8 mouse cellular contexts compared by ENCODE assay signal in the genomic region with DNA sequence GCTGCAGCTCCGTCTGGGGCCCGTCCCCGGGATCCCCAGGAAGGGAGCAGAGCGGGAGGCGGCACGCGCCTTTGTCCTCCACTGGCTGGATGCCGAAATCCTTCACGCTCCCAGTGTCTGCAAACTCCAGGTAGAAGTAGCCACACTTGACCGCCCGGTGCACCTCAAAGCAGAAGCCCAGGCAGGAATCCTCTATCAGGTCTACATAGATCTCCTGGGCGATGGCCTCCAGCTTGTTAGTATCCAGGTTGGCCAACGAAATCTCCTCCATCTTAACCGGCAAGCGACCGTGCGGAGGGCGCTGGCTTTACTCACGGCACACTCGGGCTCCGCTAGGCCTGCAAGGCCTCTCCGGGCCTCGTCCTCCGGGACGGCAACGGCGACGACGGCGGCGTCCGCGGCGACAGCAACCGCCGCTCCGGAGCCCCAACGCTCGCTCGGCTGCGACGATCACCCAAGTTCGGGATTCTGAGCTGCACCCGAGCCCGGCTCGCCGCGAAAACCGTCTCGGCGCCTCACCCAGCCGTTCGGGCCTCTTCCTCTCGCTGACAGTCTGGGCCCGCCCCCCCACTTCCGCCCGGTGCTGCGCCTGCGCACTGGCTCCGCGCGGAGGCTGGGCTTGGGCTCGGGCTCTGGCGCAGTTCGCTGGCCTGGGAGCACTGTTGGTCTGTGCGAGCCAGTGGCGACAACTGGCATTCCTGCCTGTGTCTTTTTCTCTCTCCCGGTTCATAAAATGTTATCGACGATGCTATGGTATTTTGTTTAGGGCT. TPM values are rescaled to one million over a fixed set of nuclear protein-coding genes. Genes with fewer than 3 reads are reported as not detected.
A peak's percentile ranks its signal among the peaks of the same experiment; 100 is the strongest.
DNase-seq lines count a peak whose midpoint lies in the region; ATAC-seq and TF ChIP-seq lines count a peak whose summit lies in the region.

Gene Atxn7l3b, minus strand, starts transcription at position 550 of the 770 bp plus-strand sequence.

- peak within 1 kb of the TSS; percentile 95 for H3K9ac ChIP-seq in forebrain, embryonic 12.5 days
- H3K9ac ChIP-seq in heart, postnatal 0 days (replicated peaks; ENCODE audit: low read depth, low read length), result peak within 1 kb of the TSS; percentile 93
- H3K9ac ChIP-seq in liver, embryonic 16.5 days (ENCODE audit: low read depth, low read length), result peak within 1 kb of the TSS; percentile 90
- H3K9ac ChIP-seq in neural tube, embryonic 13.5 days, result peak within 1 kb of the TSS; percentile 98

- H3K27ac ChIP-seq in forebrain, embryonic 12.5 days, result peak within 1 kb of the TSS; percentile 96
- H3K27ac ChIP-seq in heart, postnatal 0 days (ENCODE audit: low read depth), result peak within 1 kb of the TSS; percentile 96
- peak within 1 kb of the TSS; percentile 91 for H3K27ac ChIP-seq in liver, embryonic 16.5 days (ENCODE audit: low read length)
- peak within 1 kb of the TSS; percentile 97 for H3K27ac ChIP-seq in neural tube, embryonic 13.5 days (replicated peaks)
- peak within 1 kb of the TSS; percentile 90 for H3K27ac ChIP-seq in testis, adult 2 months (ENCODE audit: control insufficient read depth, insufficient read depth, low read depth, low read length)

- H3K4me2 ChIP-seq in forebrain, embryonic 12.5 days, result peak within 1 kb of the TSS; percentile 73
- peak within 1 kb of the TSS; percentile 76 for H3K4me2 ChIP-seq in heart, postnatal 0 days (ENCODE audit: low read depth, low read length)
- peak within 1 kb of the TSS; percentile 76 for H3K4me2 ChIP-seq in liver, embryonic 16.5 days (ENCODE audit: low read depth, low read length)
- H3K4me2 ChIP-seq in neural tube, embryonic 13.5 days, result peak within 1 kb of the TSS; percentile 79

- H3K4me3 ChIP-seq in E14TG2a.4 (replicated peaks; ENCODE audit: low read length), result peak within 1 kb of the TSS; percentile 87
- peak within 1 kb of the TSS; percentile 77 for H3K4me3 ChIP-seq in forebrain, embryonic 12.5 days (replicated peaks)
- peak within 1 kb of the TSS; percentile 83 for H3K4me3 ChIP-seq in heart, postnatal 0 days (ENCODE audit: low read depth, low read length)
- peak within 1 kb of the TSS; percentile 85 for H3K4me3 ChIP-seq in liver, embryonic 16.5 days (ENCODE audit: low read depth, low read length)
- peak within 1 kb of the TSS; percentile 94 for H3K4me3 ChIP-seq in neural tube, embryonic 13.5 days
- peak within 1 kb of the TSS; percentile 88 for H3K4me3 ChIP-seq in testis, adult 2 months (ENCODE audit: control insufficient read depth, low read depth, low read length)

- peaks cover 28% of the 10 kb centered on the region for H3K4me1 ChIP-seq in E14TG2a.4 (replicated peaks; ENCODE audit: low read depth, low read length)
- peaks cover 25% of the 10 kb centered on the region for H3K4me1 ChIP-seq in forebrain, embryonic 12.5 days
- peaks cover 24% of the 10 kb centered on the region for H3K4me1 ChIP-seq in heart, postnatal 0 days (ENCODE audit: control insufficient read depth, insufficient read depth)
- H3K4me1 ChIP-seq in liver, embryonic 16.5 days (ENCODE audit: control insufficient read depth, low read depth, low read length), result peaks cover 12% of the 10 kb centered on the region
- peaks cover 41% of the 10 kb centered on the region for H3K4me1 ChIP-seq in neural tube, embryonic 13.5 days (replicated peaks)
- no peaks in the 10 kb centered on the region; the same call in 1 of the 2 replicates for H3K4me1 ChIP-seq in testis, adult 2 months (ENCODE audit: control insufficient read depth, insufficient read depth, low read length)

- H3K27me3 ChIP-seq in E14TG2a.4 (ENCODE audit: insufficient read depth, low read length), result no peaks in the 10 kb centered on the region
- no peaks in the 10 kb centered on the region for H3K27me3 ChIP-seq in forebrain, embryonic 12.5 days
- no peaks in the 10 kb centered on the region for H3K27me3 ChIP-seq in heart, postnatal 0 days (ENCODE audit: control insufficient read depth, insufficient read depth, low read length)
- no peaks in the 10 kb centered on the region for H3K27me3 ChIP-seq in liver, embryonic 16.5 days (ENCODE audit: control insufficient read depth, insufficient read depth, low read depth, low read length)
- no peaks in the 10 kb centered on the region for H3K27me3 ChIP-seq in neural tube, embryonic 13.5 days
- no peaks in the 10 kb centered on the region for H3K27me3 ChIP-seq in testis, adult 2 months (ENCODE audit: control insufficient read depth, insufficient read depth, low read length)

- peak; percentile 84 for DNase-seq in c-Kit-positive CD71-positive TER-119-positive erythroid progenitor cells, embryonic 14.5 days (ENCODE audit: low spot score)
- peak; percentile 84 for DNase-seq in heart, postnatal 0 days (ENCODE audit: low spot score)
- peak; percentile 96 to 97 for DNase-seq in kidney, postnatal 4 days

- no peaks in the 10 kb centered on the region for H3K9me3 ChIP-seq in E14TG2a.4 (ENCODE audit: low read length)
- no peaks in the 10 kb centered on the region for H3K9me3 ChIP-seq in forebrain, embryonic 12.5 days
- no peaks in the 10 kb centered on the region for H3K9me3 ChIP-seq in heart, postnatal 0 days (replicated peaks; ENCODE audit: control insufficient read depth, low read length)
- H3K9me3 ChIP-seq in liver, embryonic 16.5 days (replicated peaks; ENCODE audit: control insufficient read depth, low read length), result no peaks in the 10 kb centered on the region
- H3K9me3 ChIP-seq in neural tube, embryonic 13.5 days, result no peaks in the 10 kb centered on the region

- TF ChIP-seq POLR2A in testis, adult 2 months (IDR thresholded peaks at IDR 0.05; ENCODE audit: control insufficient read depth, low read depth, low read length), result peak; percentile 95

- H3K36me3 ChIP-seq in E14TG2a.4 (ENCODE audit: insufficient read depth, low read length), result peaks cover 28% of the 10 kb centered on the region
- H3K36me3 ChIP-seq in forebrain, embryonic 12.5 days (replicated peaks), result peaks cover 31% of the 10 kb centered on the region
- peaks cover 17% of the 10 kb centered on the region; the same call in 1 of the 2 replicates for H3K36me3 ChIP-seq in heart, postnatal 0 days (replicated peaks; ENCODE audit: control insufficient read depth, insufficient read depth, low read length)
- peaks cover 2% of the 10 kb centered on the region; the same call in 1 of the 2 replicates for H3K36me3 ChIP-seq in liver, embryonic 16.5 days (ENCODE audit: control insufficient read depth, insufficient read depth)
- peaks cover 31% of the 10 kb centered on the region for H3K36me3 ChIP-seq in neural tube, embryonic 13.5 days
- peaks cover 2% of the 10 kb centered on the region for H3K36me3 ChIP-seq in testis, adult 2 months (ENCODE audit: control insufficient read depth, insufficient read depth, low read length)

- no peak for TF ChIP-seq EP300 in heart, postnatal 0 days (IDR thresholded peaks at IDR 0.05; ENCODE audit: low read depth)

- ATAC-seq in forebrain, embryonic 12.5 days (ENCODE audit: low FRiP score), result peak; percentile 100
- ATAC-seq in heart, postnatal 0 days (ENCODE audit: insufficient read depth, low read depth), result peak; percentile 100
- peak; percentile 99 for ATAC-seq in liver, embryonic 16.5 days (ENCODE audit: low read depth)
- ATAC-seq in neural tube, embryonic 13.5 days (ENCODE audit: low read depth), result peak; percentile 100

- WGBS in forebrain, embryonic 12.5 days, result 1% methylated on average over 63 of the region's 70 CpGs
- WGBS in heart, postnatal 0 days, result 1% methylated on average over 65 of the region's 70 CpGs
- 2% methylated on average over 68 of the region's 70 CpGs for WGBS in liver, embryonic 16.5 days (ENCODE audit: insufficient replicate concordance)
- WGBS in neural tube, embryonic 13.5 days, result under 1% methylated on average over 70 of the region's 70 CpGs

- no peak for TF ChIP-seq CTCF in E14TG2a.4 (conservative IDR thresholded peaks at IDR 0.05; ENCODE audit: low read length)
- TF ChIP-seq CTCF in heart, postnatal 0 days (IDR thresholded peaks at IDR 0.05; ENCODE audit: low read depth), result no peak
- TF ChIP-seq CTCF in testis, adult 2 months (IDR thresholded peaks at IDR 0.05; ENCODE audit: control insufficient read depth, insufficient read depth, insufficient replicate concordance, low read depth, low read length), result no peak

RNA-seq across cellular contexts. Expression of gene Atxn7l3b, which starts in this region (rescaled TPM):
- 357 and 385 TPM in 2 replicates for polyA plus RNA-seq in forebrain, embryonic 12.5 days (2016; fragmentation: Nextera tagmentation; extraction: Ambion mirVana)
- total RNA-seq in heart, postnatal 0 days (2014; rRNA removed; ENCODE audit: low replicate concordance), result 41.1 and 47.0 TPM in 2 replicates
- polyA plus RNA-seq in heart, postnatal 0 days (2015; fragmentation: Nextera tagmentation; extraction: Ambion mirVana), result 99.3 and 102 TPM in 2 replicates
- 46.2 and 46.6 TPM in 2 replicates for polyA plus RNA-seq in liver, embryonic 16.5 days (2015; fragmentation: Nextera tagmentation; extraction: Ambion mirVana)
- polyA plus RNA-seq in neural tube, embryonic 13.5 days (2015; fragmentation: Nextera tagmentation; extraction: Ambion mirVana), result 442 and 447 TPM in 2 replicates
- polyA plus RNA-seq in testis, adult 2 months (2012; rRNA removed), result 76.7 and 87.8 TPM in 2 replicates

Comparison
In these comparisons a context has a peak if more than half of its experiments do, and no peak if none do; other contexts are left out.
1. Peak in every context shown above with its lines: DNase-seq, ATAC-seq, H3K4me3 ChIP-seq and H3K27ac ChIP-seq.